28 mouse cellular contexts compared by ENCODE assay signal in the genomic region with DNA sequence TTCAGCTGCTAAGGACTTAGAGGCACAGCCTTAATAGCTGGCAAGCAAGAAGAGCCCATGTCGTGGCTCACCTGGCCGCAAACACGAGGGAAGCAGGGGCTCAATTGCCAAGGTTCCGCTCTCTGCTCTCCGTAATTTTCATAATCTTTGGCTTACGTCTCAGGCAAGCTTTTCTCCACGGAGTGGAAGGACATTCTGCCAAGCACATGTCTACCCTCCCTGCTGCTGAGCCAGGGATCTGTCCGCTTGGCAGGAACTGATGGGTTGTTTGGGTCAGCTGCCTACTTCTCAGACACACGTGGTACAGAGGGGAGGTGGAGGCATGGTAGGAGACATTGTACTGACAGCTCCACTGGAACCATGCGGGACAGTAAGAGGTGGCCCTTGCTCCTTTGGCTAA.
DNase-seq lines count a peak whose midpoint lies in the region; ATAC-seq and TF ChIP-seq lines count a peak whose summit lies in the region.
"Had no signal": no experiment of that assay in that cellular context is flagged by ENCODE, and none has a peak within 500 bp of the region (broad histone marks: within the 10 kb centered on the region; RNA-seq: fewer than 3 reads in every experiment).

No protein-coding gene starts in this region.

- TF ChIP-seq CTCF in cerebellum, adult 2 months (IDR thresholded peaks at IDR 0.05; ENCODE audit: borderline replicate concordance, insufficient read depth, low read depth, low read length) = no peak

- no peak overlapping the region for H3K27ac ChIP-seq in cerebellum, adult 2 months (ENCODE audit: insufficient read depth, low read length)
- H3K27ac ChIP-seq: heart, embryonic 10.5 days; hindbrain, embryonic 13.5 days; kidney, embryonic 15.5 days; left cerebral cortex, adult 2 months; liver, embryonic 13.5 days; midbrain, embryonic 10.5 days; neural tube, embryonic 12.5 days; stomach, postnatal 0 days had no signal

- H3K4me3 ChIP-seq in cerebellum, adult 2 months (replicated peaks; ENCODE audit: insufficient read depth, low read depth, low read length) = peak overlapping the region; percentile 2
- H3K4me3 ChIP-seq: heart, embryonic 10.5 days; hindbrain, embryonic 13.5 days; kidney, embryonic 15.5 days; left cerebral cortex, adult 2 months; liver, embryonic 13.5 days; midbrain, embryonic 10.5 days; myocyte; neural tube, embryonic 12.5 days had no signal

- H3K4me1 ChIP-seq in cerebellum, adult 2 months (ENCODE audit: control insufficient read depth, insufficient read depth, low read length) = peaks cover 11% of the 10 kb centered on the region
- H3K4me1 ChIP-seq: heart, embryonic 10.5 days; hindbrain, embryonic 13.5 days; kidney, embryonic 15.5 days; liver, embryonic 13.5 days; midbrain, embryonic 10.5 days had no signal

- no peaks in the 10 kb centered on the region for H3K27me3 ChIP-seq in cerebellum, adult 2 months (ENCODE audit: control insufficient read depth, insufficient read depth, low read length)
- H3K27me3 ChIP-seq: kidney, embryonic 15.5 days; neural tube, embryonic 12.5 days had no signal

- peak; percentile 61; the same call in 1 of the 2 replicates for ATAC-seq in cerebellum, adult (ENCODE audit: insufficient number of reproducible peaks, low FRiP score, low TSS enrichment)
- ATAC-seq: forebrain, embryonic 14.5 days had no signal

- no peak for DNase-seq in cerebellum, postnatal 4 days (ENCODE audit: low spot score in 2 of 2)
- peak; percentile 10 for DNase-seq in adipocyte (ENCODE audit: low spot score)
- DNase-seq in cerebellum, adult 2 months = peak; percentile 40 to 71
- DNase-seq in cerebellum, postnatal 14 days = peak; percentile 65 to 81
- DNase-seq in Muller cell, postnatal 12 days (ENCODE audit: inconsistent ontology term) = no peak
- DNase-seq in kidney, adult 9 months = no peak
- DNase-seq in lung, adult 18-20 months = no peak
- DNase-seq: adrenal gland, postnatal 10 days; gastrocnemius, postnatal 14 days; heart, postnatal 36 days; kidney, adult 11 months; kidney, postnatal 25 days; liver, embryonic 13.5 days; lung, adult 2 months; lung, postnatal 10 days; right cerebral cortex, postnatal 4 days; thymus, adult 18-20 months; thymus, postnatal 36 days had no signal

- WGBS in cerebellum, adult 2 months = 7% methylated on average over 10 of the region's 10 CpGs

- TF ChIP-seq POLR2A in cerebellum, adult 2 months (IDR thresholded peaks at IDR 0.05; ENCODE audit: borderline replicate concordance, insufficient read depth, low read length) = no peak

Comparison
In these comparisons a context has a peak if more than half of its experiments do, and no peak if none do; other contexts are left out.
1. DNase-seq: peak in adipocyte (single experiment), cerebellum, adult 2 months (2 of 2) and cerebellum, postnatal 14 days (2 of 2); none in cerebellum, postnatal 4 days (0 of 2), Muller cell, postnatal 12 days (single experiment), kidney, adult 9 months (single experiment) and lung, adult 18-20 months (0 of 2).